Mouse (Mus musculus): ENCODE data around the gene Smcp. TPM values are rescaled to one million over a fixed set of nuclear protein-coding genes. Genes with fewer than 3 reads are reported as not detected.

Gene Smcp
- total RNA-seq, 2 experiments from 2014 or later, result not detected

Other genes starting within 250 kb of the Smcp start
- not detected for gene Sprr2d, start 249.9 kb downstream of the Smcp start, total RNA-seq (2021)
- not detected for gene Sprr2e, start 236.9 kb downstream of the Smcp start, total RNA-seq (2021)
- gene Sprr2f, start 223.8 kb downstream of the Smcp start, total RNA-seq (2021), result not detected
- not detected for gene Sprr2h, start 203.3 kb downstream of the Smcp start, total RNA-seq (2021)
- not detected for gene Sprr2i, start 181.0 kb downstream of the Smcp start, total RNA-seq (2021)
- gene Sprr2j-ps, start 170.9 kb downstream of the Smcp start, total RNA-seq (2021), result not detected
- gene Gm9774, start 159.6 kb downstream of the Smcp start, total RNA-seq (2021), result 1 to 10 TPM; 3.7 to 4.1 TPM
- not detected for gene Sprr2k, start 156.4 kb downstream of the Smcp start, total RNA-seq (2021)
- gene Sprr1b, start 150.2 kb downstream of the Smcp start, total RNA-seq (2021), result not detected
- not detected for gene Sprr3, start 130.3 kb downstream of the Smcp start, total RNA-seq (2021)
- not detected for gene Sprr1a, start 103.1 kb downstream of the Smcp start, total RNA-seq (2021)
- gene Sprr4, start 88.5 kb downstream of the Smcp start, total RNA-seq (2021), result not detected
- not detected for gene 2310046K23Rik, start 54.5 kb downstream of the Smcp start, total RNA-seq (2021)
- not detected for gene Ivl, start 15.3 kb downstream of the Smcp start, total RNA-seq (2021)
- gene 2210017I01Rik, start 18.5 kb upstream of the Smcp start, total RNA-seq (2021), result not detected
- not detected for gene Lce6a, start 32.7 kb upstream of the Smcp start, total RNA-seq (2021)
- gene Lce1a1, start 59.3 kb upstream of the Smcp start, total RNA-seq (2021), result not detected
- not detected for gene Lce1b, start 67.9 kb upstream of the Smcp start, total RNA-seq (2021)
- gene Lce1a2, start 81.3 kb upstream of the Smcp start, total RNA-seq (2021), result not detected
- gene Lce1c, start 90.2 kb upstream of the Smcp start, total RNA-seq (2021), result under 1 TPM in 1 of 2 experiments, not detected in 1; 0.39 TPM
- not detected for gene Lce1d, start 98.2 kb upstream of the Smcp start, total RNA-seq (2021)
- not detected for gene Lce1e, start 120.1 kb upstream of the Smcp start, total RNA-seq (2021)
- not detected for gene Lce1f, start 131.4 kb upstream of the Smcp start, total RNA-seq (2021)
- not detected for gene Gm38119, start 150.1 kb upstream of the Smcp start, total RNA-seq (2021)
- gene Lce1g, start 163.3 kb upstream of the Smcp start, total RNA-seq (2021), result not detected
- gene Lce1h, start 176.1 kb upstream of the Smcp start, total RNA-seq (2021), result not detected
- not detected for gene Lce1i, start 189.9 kb upstream of the Smcp start, total RNA-seq (2021)
- not detected for gene Lce1j, start 201.5 kb upstream of the Smcp start, total RNA-seq (2021)
- not detected for gene Lce1k, start 218.9 kb upstream of the Smcp start, total RNA-seq (2021)
- gene Kprp, start 238.2 kb upstream of the Smcp start, total RNA-seq (2021), result under 1 TPM in 1 of 2 experiments, not detected in 1; 0.13 TPM